Mouse (Mus musculus) embryonic stem cell, embryonic (primary cell): ENCODE results near the gene Olfr938.

Experiments
- CTCF ChIA-PET, 4 experiments: fragments of 300-600 bp in 2 of 4; fragments of 350-600 bp in 2 of 4; sonication (Branson Sonifier 250); formaldehyde crosslinking; loops; one replicate each; lab custom pipeline; 2022; ENCODE audit warnings: inconsistent platforms in 2 of 4; lab: Charles Lee
- POLR2A ChIA-PET, 4 experiments: fragments of 300-600 bp in 2 of 4; fragments of 350-600 bp in 2 of 4; sonication (Branson Sonifier 250); formaldehyde crosslinking; loops; one replicate each; lab custom pipeline; 2022; ENCODE audit warnings: antibody characterized with exemption in 4 of 4, inconsistent platforms in 1 of 4; lab: Charles Lee

Gene Olfr938

GRCm38 (mm10) chr9:39078787-39079186 is at the start of gene Olfr938:
Gene Olfr938 (minus strand): TSS chr9:39078887.
- CTCF ChIA-PET = no interaction called here

GRCm38 (mm10) chr9:39127831-39128230 is 49.1 kb upstream of the Olfr938 start, which contains the start of gene Olfr27:
Gene Olfr27 (plus strand): TSS chr9:39128131.
- CTCF ChIA-PET = no interaction called here
- POLR2A ChIA-PET = no interaction called here

More at GRCm38 (mm10) chr9:39078787-39079186, at the start of gene Olfr938:
- POLR2A ChIA-PET = no interaction called here

DNA sequence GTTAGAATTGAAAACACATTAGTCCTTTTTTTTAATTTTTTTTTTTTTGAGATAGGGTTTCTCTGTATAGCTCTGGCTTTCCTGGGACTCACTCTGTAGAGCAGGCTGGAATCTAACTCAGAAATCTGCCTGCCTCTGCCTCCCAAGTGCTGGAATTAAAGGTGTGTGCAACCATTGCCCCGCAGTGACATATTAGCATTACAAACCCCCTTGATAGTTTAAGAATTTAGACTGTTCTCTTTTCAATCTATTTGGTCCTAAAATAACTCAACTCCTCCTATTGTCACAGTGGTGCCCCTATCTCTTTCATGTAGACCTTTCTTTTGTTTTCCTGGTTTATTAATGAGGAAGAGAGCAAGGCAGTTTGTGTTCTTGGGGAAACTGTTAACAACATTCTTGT is 48.6 kb upstream of the Olfr938 start:
- CTCF ChIA-PET = interaction anchor here in 1 of 4 experiments (0.6 kb wide), 1 partner anchor 28 kb away, joined by 3 read pairs; no protein-coding TSS in a partner anchor

DNA sequence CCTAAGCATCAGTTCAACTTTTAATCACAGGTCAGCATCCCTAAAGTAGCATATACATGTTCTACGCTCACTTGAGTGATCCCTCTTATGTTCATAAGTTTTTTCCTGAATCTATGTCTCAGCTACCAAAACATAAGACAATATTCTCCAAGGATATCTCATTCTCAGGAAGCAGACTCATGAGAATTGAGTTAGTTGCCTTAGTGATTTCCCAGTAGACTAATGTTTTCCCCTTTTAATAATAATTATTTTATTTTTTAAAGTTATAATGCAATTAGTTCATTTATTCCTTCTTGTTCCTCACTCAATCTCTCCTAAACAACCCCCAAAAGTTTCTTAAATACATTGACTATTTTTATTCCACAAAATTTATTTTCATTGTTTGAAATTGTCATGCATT is 13.8 kb downstream of the Olfr938 start, which contains the start of gene Olfr937:
Gene Olfr937, minus strand, starts transcription at position 101 of the 400 bp plus-strand sequence.
- ChIA-PET POLR2A (no interaction called here), CTCF (no interaction called here)

More for the DNA sequence above, 48.6 kb upstream of the Olfr938 start:
- POLR2A ChIA-PET = no interaction called here
